Mouse (Mus musculus) stomach, embryonic 15.5 days (tissue): ENCODE measurements around the gene Ypel3. TPM values are rescaled to one million over a fixed set of nuclear protein-coding genes. Genes with fewer than 3 reads are reported as not detected.
A peak's percentile ranks its signal among the peaks of the same experiment; 100 is the strongest.
"Not testable (repeated sequence)": the region's sequence is repeated elsewhere in the genome, so short reads cannot be mapped to it uniquely, and the experiment has no call there.

ENCODE experiments used
- ATAC-seq: fragments of 200-750 bp; cut with Nextera tagmentation; 2 replicates; pipeline ENCODE4 v1.8.0; 2017; ENCODE audit warnings: low read depth, moderate number of reproducible peaks, moderate TSS enrichment; ENCODE audit not compliant: insufficient read depth, low FRiP score
- H3K27ac ChIP-seq: fragments of 300-500 bp; sonication (generic); 2 replicates; pipeline ENCODE4 v1.5.1; 2015; ENCODE audit warnings: mild to moderate bottlenecking, inconsistent platforms
- H3K27me3 ChIP-seq: fragments of 300-500 bp; sonication (generic); replicated peaks from 2 replicates; pipeline ENCODE4 v1.6.1; 2015; ENCODE audit warnings: inconsistent platforms
- H3K36me3 ChIP-seq: fragments of 300-500 bp; sonication (generic); 2 replicates; pipeline ENCODE4 v1.6.1; 2015; ENCODE audit warnings: inconsistent platforms
- H3K4me1 ChIP-seq: fragments of 300-500 bp; sonication (generic); 2 replicates; pipeline ENCODE4 v1.6.1; 2015; ENCODE audit warnings: inconsistent platforms
- H3K4me2 ChIP-seq: fragments of 300-500 bp; sonication (generic); 2 replicates; pipeline ENCODE4 v1.6.1; 2015; ENCODE audit warnings: mild to moderate bottlenecking, inconsistent platforms
- H3K4me3 ChIP-seq: fragments of 300-500 bp; sonication (generic); replicated peaks from 2 replicates; pipeline ENCODE4 v1.5.1; 2015; ENCODE audit warnings: inconsistent platforms
- H3K9ac ChIP-seq: fragments of 300-500 bp; sonication (generic); 2 replicates; pipeline ENCODE4 v1.6.1; 2015; ENCODE audit warnings: inconsistent platforms
- H3K9me3 ChIP-seq: fragments of 300-500 bp; sonication (generic); 2 replicates; pipeline ENCODE4 v1.6.1; 2016; ENCODE audit warnings: inconsistent platforms
- WGBS: fragments of 180-500 bp; shearing (Covaris S2); methylation state at CpG from one replicate; pipeline ENCODE4 v1.1.7; 2015; 5-methylcytosine and 5-hydroxymethylcytosine counted together
- polyA plus RNA-seq: library from polyadenylated mRNA; unstranded; fragments of >200 nt; fragmentation: Nextera tagmentation; extraction: Ambion mirVana; gene quantifications from 2 replicates; pipeline ENCODE4 v1.2.1, GENCODE M21; 2015

Ypel3 gene
- polyA plus RNA-seq, result 81.9 and 93.0 TPM in 2 replicates

DNA sequence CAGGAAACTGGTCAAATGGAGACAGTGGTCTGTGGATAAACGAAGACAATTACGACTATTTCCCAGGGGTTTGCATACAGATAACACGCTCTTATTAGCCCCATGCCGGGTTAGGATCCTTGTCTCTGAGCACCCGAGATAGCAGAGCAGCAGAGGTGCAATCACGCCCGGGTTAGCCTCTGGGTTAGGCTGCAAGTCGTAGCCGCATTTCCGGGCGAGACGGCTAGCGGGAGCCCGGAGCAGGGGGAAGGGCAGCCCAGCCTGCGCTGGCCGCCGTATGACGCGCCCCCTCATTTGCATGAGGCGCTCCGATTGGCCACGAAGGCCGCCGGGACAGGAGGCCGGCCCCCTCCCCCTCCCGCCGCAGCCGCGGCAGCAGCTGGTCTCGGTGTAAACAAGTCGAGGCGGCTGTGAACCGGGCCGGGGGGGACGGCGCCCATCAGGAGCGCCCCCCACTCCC, at the start of gene Ypel3:
Gene Ypel3, plus strand, starts transcription at position 358 of the 460 bp plus-strand sequence.
- whole genome bisulfite sequencing, result under 1% methylated on average over 36 of the region's 37 CpGs
- peaks cover 45% of the 10 kb centered on the region for H3K4me1 ChIP-seq
- H3K4me3 ChIP-seq, result peak within 1 kb of the TSS; percentile 63
- H3K9me3 ChIP-seq, result no peaks in the 10 kb centered on the region
- peak within 1 kb of the TSS; percentile 86 for H3K27ac ChIP-seq
- 0 out of 2 replicates have a peak, but pooled peaks cover 2% of the 10 kb centered on the region for H3K36me3 ChIP-seq
- H3K4me2 ChIP-seq, result peak within 1 kb of the TSS; percentile 90
- ATAC-seq, result peak; percentile 92
- H3K27me3 ChIP-seq, result no peaks in the 10 kb centered on the region
- H3K9ac ChIP-seq, result peak within 1 kb of the TSS; percentile 75

DNA sequence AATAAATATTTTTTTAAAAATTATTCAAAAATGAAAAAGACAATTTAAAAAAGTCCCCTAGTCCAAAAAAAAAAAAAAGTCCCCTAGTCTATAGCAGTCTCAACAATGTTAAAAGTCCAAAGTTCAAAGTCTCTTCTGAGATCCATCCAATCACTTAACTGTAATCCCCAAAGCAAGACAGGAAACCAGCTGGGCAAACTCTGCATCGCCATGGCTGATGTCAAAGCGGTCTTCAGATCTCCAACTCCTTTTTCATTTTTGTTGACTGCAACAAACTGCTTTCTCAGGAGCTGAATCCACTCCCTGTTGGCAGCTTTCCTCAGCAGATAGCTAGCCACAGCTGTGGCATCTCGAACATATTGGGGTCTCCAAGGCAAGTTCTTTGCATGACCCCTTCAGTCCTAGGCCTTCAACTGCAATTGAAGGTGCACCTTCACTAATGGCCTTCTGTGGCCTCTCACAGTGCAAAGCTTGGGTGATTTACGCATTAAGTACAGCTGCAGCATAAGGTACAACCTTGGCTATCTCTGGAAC, 46.4 kb upstream of the Ypel3 start:
- H3K4me2 ChIP-seq, H3K9me3 ChIP-seq, H3K27me3 ChIP-seq, H3K4me3 ChIP-seq, H3K36me3 ChIP-seq, H3K4me1 ChIP-seq, H3K27ac ChIP-seq, H3K9ac ChIP-seq, ATAC-seq: not testable (repeated sequence)
- WGBS, result 69% methylated on average over 4 of the region's 4 CpGs

DNA sequence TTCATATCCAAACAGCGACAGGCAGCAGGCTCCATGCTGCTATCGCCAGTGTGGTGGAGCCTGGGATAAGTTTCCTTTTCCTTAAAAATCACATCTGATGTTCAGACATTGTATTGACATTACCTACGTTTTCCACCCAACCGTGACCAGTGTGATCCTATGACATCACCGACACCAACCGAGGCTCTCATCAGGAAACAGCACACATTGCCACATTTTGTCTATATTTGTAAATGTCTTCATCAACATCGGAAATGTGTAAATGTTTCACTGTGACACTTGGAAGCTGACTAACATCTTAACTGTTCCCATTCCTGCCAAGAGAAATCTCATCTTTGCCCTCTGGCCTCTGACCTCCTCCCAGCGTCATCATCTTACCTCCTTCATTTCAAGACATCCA, 40.6 kb upstream of the Ypel3 start:
- H3K9ac ChIP-seq, result no peak overlapping the region
- no peaks in the 10 kb centered on the region for H3K36me3 ChIP-seq
- no peak overlapping the region for H3K4me3 ChIP-seq
- no peak overlapping the region for H3K4me2 ChIP-seq
- no peaks in the 10 kb centered on the region for H3K9me3 ChIP-seq
- ATAC-seq, result no peak
- no peak overlapping the region for H3K27ac ChIP-seq
- H3K4me1 ChIP-seq, result no peaks in the 10 kb centered on the region
- H3K27me3 ChIP-seq, result no peaks in the 10 kb centered on the region
- WGBS, result 74% methylated on average over 8 of the region's 8 CpGs

DNA sequence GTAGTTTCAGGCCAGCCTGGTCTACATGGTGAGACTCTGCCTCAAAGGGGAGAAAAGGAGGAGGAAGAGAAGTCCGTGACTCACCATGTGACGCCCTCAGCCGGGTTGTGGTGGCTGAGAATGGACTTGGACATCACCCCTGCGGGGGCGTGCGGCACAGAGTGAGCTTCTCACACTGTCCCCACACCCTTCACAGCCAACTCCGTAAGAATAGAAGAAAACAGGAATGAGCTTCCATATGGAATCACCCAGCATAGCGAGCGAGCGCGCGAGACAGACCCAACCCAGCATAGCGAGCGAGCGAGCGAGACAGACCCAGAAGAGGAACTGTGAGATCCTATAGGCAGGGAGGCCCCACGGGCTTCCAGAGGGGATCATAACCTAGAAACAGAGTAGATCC, 37.2 kb upstream of the Ypel3 start:
- Histone ChIP-seq H3K27me3 (no peaks in the 10 kb centered on the region), H3K27ac (no peak overlapping the region), H3K9ac (no peak overlapping the region), H3K4me3 (no peak overlapping the region), H3K4me2 (no peak overlapping the region), H3K4me1 (no peaks in the 10 kb centered on the region), H3K36me3 (no peaks in the 10 kb centered on the region), H3K9me3 (no peaks in the 10 kb centered on the region)
- WGBS, result 86% methylated on average over 17 of the region's 17 CpGs
- no peak for ATAC-seq

DNA sequence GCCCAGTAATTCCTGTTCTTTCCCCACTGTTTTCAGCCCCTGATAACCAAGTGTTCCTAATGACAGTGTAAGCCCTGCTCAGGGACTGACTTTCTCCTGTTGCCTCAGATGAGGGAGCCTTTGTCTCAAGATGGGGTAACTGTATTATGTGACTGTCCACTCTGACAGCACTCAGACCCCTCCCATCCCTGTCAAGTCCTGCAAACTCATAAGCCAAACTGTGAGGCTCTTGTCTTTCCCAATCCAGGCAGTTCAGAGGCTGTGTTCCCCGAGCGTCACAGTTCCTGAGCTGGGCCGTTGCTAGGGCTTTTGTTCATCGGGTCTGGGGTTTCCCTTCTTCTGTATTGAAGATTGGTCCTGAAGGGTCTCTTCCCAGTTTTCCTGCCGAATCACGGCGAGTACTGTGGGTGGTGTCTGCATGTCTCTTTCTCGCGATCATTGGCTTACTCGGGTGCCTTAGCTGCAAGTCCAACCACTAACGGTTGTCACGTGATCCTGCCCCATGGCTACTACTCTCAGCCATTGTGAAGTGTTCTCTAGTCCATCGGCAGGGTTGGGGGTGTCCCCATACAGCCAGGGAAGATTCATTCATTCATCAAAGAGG, 36.5 kb upstream of the Ypel3 start:
- Histone ChIP-seq H3K36me3 (no peaks in the 10 kb centered on the region), H3K4me1 (no peaks in the 10 kb centered on the region), H3K4me2 (no peak overlapping the region), H3K27me3 (no peaks in the 10 kb centered on the region), H3K9ac (no peak overlapping the region), H3K9me3 (no peaks in the 10 kb centered on the region), H3K27ac (no peak overlapping the region), H3K4me3 (no peak overlapping the region)
- WGBS, result 77% methylated on average over 13 of the region's 13 CpGs
- no peak for ATAC-seq

DNA sequence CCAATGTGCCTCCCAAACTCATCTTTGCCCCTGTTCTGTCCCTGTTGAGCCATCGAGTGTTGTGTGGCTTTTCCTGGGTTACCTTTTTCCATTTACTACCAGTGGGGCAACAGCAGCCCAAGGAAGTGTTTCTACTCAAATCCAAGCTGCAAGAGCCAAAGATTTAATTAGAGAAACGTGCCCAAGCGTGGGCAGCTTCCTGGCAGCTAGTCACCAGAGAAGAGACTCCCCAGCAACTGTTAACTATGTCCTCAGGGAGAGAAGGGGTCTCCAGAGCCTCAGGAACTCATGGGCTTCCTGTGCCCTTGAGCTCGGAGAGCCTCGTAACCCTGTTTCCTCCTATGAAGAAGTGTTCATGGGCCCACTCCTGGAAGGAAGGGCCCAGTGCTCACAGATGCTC, 35.8 kb upstream of the Ypel3 start:
- Histone ChIP-seq H3K27me3 (no peaks in the 10 kb centered on the region), H3K9ac (no peak overlapping the region), H3K4me3 (no peak overlapping the region), H3K9me3 (no peaks in the 10 kb centered on the region), H3K36me3 (no peaks in the 10 kb centered on the region), H3K27ac (no peak overlapping the region), H3K4me1 (no peaks in the 10 kb centered on the region), H3K4me2 (no peak overlapping the region)
- no peak for ATAC-seq
- WGBS, result 69% methylated on average over 5 of the region's 5 CpGs

DNA sequence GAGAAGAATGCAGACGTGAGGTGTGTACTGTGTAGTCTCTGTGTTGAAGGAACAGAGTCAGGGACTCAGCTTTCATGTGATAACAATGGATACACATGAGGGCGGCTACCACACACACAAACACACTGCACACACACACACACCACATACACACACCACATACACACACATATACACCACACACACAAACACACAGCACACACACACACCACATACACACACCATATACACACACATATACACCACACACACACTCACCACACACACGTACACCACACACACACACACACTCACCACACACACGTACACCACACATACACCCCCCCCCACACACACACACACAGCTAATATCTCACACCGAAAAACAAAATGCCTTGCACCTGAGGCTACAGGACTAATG, 35.3 kb upstream of the Ypel3 start:
- no peaks in the 10 kb centered on the region for H3K27me3 ChIP-seq
- H3K9me3 ChIP-seq, result no peaks in the 10 kb centered on the region
- H3K4me2 ChIP-seq, result no peak overlapping the region
- WGBS, result 82% methylated on average over 5 of the region's 5 CpGs
- H3K4me3 ChIP-seq, result no peak overlapping the region
- no peak overlapping the region for H3K27ac ChIP-seq
- no peak for ATAC-seq
- no peaks in the 10 kb centered on the region for H3K36me3 ChIP-seq
- H3K4me1 ChIP-seq, result no peaks in the 10 kb centered on the region
- no peak overlapping the region for H3K9ac ChIP-seq

DNA sequence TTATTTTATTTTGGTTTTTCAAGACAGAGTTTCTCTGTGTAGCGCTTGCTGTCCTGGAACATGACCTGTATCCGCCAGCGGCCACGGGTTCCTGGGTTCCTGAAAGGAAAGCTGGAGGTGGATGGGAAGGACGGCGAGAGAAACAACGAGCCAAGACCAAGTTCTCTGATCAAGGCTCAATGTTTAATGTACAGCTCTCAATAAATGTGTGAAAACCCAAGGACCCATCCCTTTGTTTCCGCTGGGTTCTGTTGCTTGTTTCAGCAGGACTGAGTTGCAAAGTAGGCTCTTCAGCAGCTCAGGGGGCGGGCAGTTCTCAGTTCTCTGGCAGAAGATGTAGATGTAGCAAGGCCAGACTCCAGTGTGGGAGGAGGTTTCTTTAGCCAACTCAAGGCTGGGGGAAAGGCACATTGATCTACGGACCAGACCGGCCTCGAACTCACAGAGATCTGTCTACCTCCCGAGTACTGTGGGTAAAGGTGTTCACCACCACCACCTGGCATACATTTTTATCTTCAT, 34.7 kb upstream of the Ypel3 start:
- H3K4me1 ChIP-seq, result no peaks in the 10 kb centered on the region
- no peak for ATAC-seq
- no peaks in the 10 kb centered on the region for H3K9me3 ChIP-seq
- H3K27ac ChIP-seq, result no peak overlapping the region
- no peaks in the 10 kb centered on the region for H3K27me3 ChIP-seq
- H3K9ac ChIP-seq, result no peak overlapping the region
- H3K4me2 ChIP-seq, result no peak overlapping the region
- WGBS, result 91% methylated on average over 13 of the region's 13 CpGs
- no peak overlapping the region for H3K4me3 ChIP-seq
- H3K36me3 ChIP-seq, result no peaks in the 10 kb centered on the region

DNA sequence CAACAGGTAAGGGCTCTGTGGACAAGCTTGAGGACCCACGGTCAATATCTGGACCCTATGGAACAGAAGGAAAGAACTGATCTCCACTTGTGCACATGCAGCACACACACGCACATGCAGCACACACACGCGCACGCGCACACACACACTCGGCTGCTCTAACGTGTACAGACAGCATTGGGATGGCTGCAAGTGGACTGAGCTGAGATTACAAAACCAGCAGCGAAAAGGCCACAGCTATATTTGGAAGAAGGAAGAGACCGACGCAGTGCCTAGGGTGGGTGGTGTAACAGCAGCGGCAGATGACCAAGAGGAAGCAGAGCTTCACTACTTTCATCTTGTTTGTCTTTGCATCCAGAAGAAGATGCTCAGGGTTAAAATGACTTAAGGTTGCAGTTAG, 30.7 kb upstream of the Ypel3 start:
- 83% methylated on average over 12 of the region's 12 CpGs for WGBS
- ATAC-seq, result no peak
- no peak overlapping the region for H3K9ac ChIP-seq
- H3K9me3 ChIP-seq, result no peaks in the 10 kb centered on the region
- 0 out of 2 replicates have a peak, but pooled peaks cover 4% of the 10 kb centered on the region for H3K4me1 ChIP-seq
- H3K4me3 ChIP-seq, result no peak overlapping the region
- H3K27me3 ChIP-seq, result no peaks in the 10 kb centered on the region
- H3K36me3 ChIP-seq, result no peaks in the 10 kb centered on the region
- no peak overlapping the region for H3K4me2 ChIP-seq
- H3K27ac ChIP-seq, result peak overlapping the region; percentile 49

DNA sequence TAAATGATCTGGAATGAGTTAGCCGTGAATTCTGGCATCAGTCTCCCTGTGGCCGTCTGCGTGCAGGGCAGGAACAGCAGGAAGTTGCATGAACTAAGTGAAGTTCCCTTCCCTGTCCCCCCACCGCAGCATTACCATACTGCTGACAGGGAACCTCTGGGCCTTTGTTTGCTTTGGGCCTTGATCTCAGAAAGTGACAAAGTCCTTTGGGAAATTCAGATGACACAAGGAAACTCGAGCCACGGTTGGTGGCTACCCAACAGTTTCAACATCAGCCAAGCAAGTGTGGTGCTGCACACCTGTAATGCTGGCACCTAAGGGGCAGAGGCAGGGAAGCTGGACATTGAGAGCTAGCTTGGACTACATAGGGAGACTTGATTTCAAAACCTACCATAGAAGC, 30.0 kb upstream of the Ypel3 start:
- H3K36me3 ChIP-seq, result no peaks in the 10 kb centered on the region
- no peaks in the 10 kb centered on the region for H3K27me3 ChIP-seq
- H3K4me3 ChIP-seq, result no peak overlapping the region
- 0 out of 2 replicates have a peak, but pooled peaks have one; percentile 39 for ATAC-seq
- H3K4me2 ChIP-seq, result no peak overlapping the region
- H3K27ac ChIP-seq, result peak overlapping the region; percentile 67
- WGBS, result 27% methylated on average over 6 of the region's 6 CpGs
- H3K9ac ChIP-seq, result no peak overlapping the region
- 0 out of 2 replicates have a peak, but pooled peaks cover 4% of the 10 kb centered on the region for H3K4me1 ChIP-seq
- no peaks in the 10 kb centered on the region for H3K9me3 ChIP-seq

DNA sequence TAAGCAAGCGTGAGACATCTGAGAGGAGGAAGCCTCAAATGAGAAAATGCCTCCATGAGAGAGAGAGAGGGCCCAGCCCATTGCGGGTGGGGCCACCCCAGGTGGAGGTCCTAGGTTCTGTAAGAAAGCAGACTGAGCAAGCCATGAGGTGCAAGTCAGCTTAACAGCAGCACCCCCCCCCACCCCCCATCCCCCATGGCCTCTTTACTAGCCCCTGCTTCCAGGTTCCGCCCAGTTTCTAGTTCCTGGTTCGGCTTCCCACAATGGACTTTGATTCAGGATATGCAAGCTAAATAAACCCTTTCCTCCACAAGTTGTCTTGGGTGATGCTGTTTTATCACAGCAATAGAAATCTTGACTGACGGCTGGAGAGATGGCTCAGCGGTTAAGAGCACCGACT, 27.9 kb upstream of the Ypel3 start:
- no peaks in the 10 kb centered on the region for H3K36me3 ChIP-seq
- WGBS, result 66% methylated on average over 7 of the region's 7 CpGs
- no peaks in the 10 kb centered on the region for H3K27me3 ChIP-seq
- peak overlapping the region; percentile 26; the same call in 1 of the 2 replicates for H3K27ac ChIP-seq
- ATAC-seq, result no peak
- H3K9ac ChIP-seq, result no peak overlapping the region
- 0 out of 2 replicates have a peak, but pooled peaks cover 4% of the 10 kb centered on the region for H3K4me1 ChIP-seq
- H3K4me3 ChIP-seq, result no peak overlapping the region
- H3K9me3 ChIP-seq, result no peaks in the 10 kb centered on the region
- H3K4me2 ChIP-seq, result no peak overlapping the region

DNA sequence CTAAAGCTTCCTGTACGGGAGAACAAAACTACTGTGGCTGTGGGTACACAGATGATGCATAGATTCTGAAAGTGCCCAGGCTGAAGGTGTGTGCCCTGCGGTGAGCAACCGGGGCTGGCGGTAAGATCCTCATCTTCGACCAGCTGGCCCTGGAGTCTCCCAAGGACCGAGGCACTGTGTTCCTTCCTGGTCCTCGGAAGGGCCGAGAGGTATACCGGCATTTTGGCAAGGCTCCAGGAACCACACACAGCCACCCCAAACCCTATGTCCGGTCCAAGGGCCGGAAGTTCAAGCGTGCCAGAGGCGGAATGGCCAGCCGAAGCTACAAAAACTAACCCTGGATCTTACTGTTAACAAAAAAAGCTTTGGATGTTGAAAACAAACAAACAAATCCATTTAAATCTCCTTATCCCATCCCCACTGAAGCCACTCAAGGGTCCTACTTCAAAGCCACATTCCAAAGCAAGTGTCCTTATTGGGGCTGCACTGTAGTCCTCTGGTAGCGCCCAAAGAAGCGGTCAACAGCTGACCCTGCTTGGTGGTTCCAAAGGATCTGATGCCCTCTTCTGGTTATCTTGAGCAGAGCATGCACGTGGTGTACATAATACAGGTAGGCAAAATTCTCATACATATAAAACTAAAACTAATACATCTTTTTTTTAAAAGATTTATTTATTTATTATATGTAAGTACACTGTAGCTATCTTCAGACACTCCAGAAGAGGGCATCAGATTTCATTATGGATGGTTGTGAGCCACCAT, 27.0 kb upstream of the Ypel3 start:
- ATAC-seq, result no peak
- H3K27me3 ChIP-seq, result no peaks in the 10 kb centered on the region
- H3K9me3 ChIP-seq, result no peaks in the 10 kb centered on the region
- H3K4me1 ChIP-seq, result 0 out of 2 replicates have a peak, but pooled peaks cover 4% of the 10 kb centered on the region
- H3K9ac ChIP-seq, result no peak overlapping the region
- 91% methylated on average over 17 of the region's 17 CpGs for WGBS
- H3K4me3 ChIP-seq, result no peak overlapping the region
- H3K4me2 ChIP-seq, result no peak overlapping the region
- no peak overlapping the region for H3K27ac ChIP-seq
- H3K36me3 ChIP-seq, result no peaks in the 10 kb centered on the region
